Mouse (Mus musculus) testis, adult 2 months (tissue): ENCODE measurements at regions not wholly inside any gene's neighbourhood (a gene's known extent, or its start where the extent isn't known, plus 50 kb on each side); places are given as distances from the start of the nearest gene placed in this dataset.

ENCODE experiments used
- H3K27ac ChIP-seq: fragments of 200-500 bp; 2 replicates; pipeline ENCODE4 v1.5.1; 2012; ENCODE audit warnings: low read depth, low read length; ENCODE audit not compliant: control insufficient read depth, insufficient read depth
- H3K27me3 ChIP-seq: fragments of 200-500 bp; 2 replicates; pipeline ENCODE4 v1.6.1; 2012; ENCODE audit warnings: mild to moderate bottlenecking, low read length, moderate library complexity; ENCODE audit not compliant: control insufficient read depth, insufficient read depth
- H3K36me3 ChIP-seq: fragments of 200-500 bp; 2 replicates; pipeline ENCODE4 v1.6.1; 2012; ENCODE audit warnings: mild to moderate bottlenecking, low read length; ENCODE audit not compliant: control insufficient read depth, insufficient read depth
- H3K4me1 ChIP-seq: fragments of 200-500 bp; 2 replicates; pipeline ENCODE4 v1.6.1; 2012; ENCODE audit warnings: low read length; ENCODE audit not compliant: control insufficient read depth, insufficient read depth
- H3K4me3 ChIP-seq: fragments of 200-500 bp; 2 replicates; pipeline ENCODE4 v1.5.1; 2012; ENCODE audit warnings: low read depth, mild to moderate bottlenecking, low read length, moderate library complexity, mixed read lengths; ENCODE audit not compliant: control insufficient read depth
- CTCF ChIP-seq: fragments of 200-500 bp; IDR thresholded peaks from 2 replicates; pipeline ENCODE4 v1.5.1; 2012; ENCODE audit warnings: low read depth, mild to moderate bottlenecking, inconsistent platforms, low read length, moderate library complexity; ENCODE audit not compliant: control insufficient read depth, insufficient read depth, insufficient replicate concordance
- POLR2A ChIP-seq: fragments of 200-500 bp; IDR thresholded peaks from 2 replicates; pipeline ENCODE4 v1.6.1; 2012; ENCODE audit warnings: low read depth, mild to moderate bottlenecking, inconsistent platforms, low read length, moderate library complexity; ENCODE audit not compliant: control insufficient read depth

DNA sequence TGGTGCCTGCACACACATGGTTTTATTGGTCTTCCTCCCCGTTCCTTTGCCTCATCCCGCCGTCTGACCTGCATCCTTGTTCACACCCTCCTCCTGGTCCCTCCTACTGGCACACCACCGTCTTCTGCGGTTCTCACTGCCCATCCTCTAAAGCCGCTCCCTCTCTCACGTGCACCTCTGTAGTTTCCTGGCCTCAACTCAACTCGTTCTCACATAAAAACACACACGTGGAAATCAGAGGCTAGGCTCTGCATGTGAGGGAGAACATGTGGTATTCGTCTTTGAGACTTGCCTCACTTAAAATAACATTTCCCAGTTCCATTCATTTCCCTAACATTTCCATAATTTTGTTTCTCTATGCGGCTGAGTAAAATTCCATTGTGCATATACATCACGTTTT is 69.5 kb downstream of the Aldh8a1 start:
- Histone ChIP-seq H3K27ac (no peak overlapping the region), H3K27me3 (no peaks in the 10 kb centered on the region), H3K4me3 (no peak overlapping the region), H3K4me1 (no peaks in the 10 kb centered on the region), H3K36me3 (no peaks in the 10 kb centered on the region)
- no peak for TF ChIP-seq POLR2A
- TF ChIP-seq CTCF = no peak

- no peaks in the 10 kb centered on the region for H3K4me1 ChIP-seq
- H3K27ac ChIP-seq = no peak overlapping the region
- H3K36me3 ChIP-seq = no peaks in the 10 kb centered on the region
- no peak for TF ChIP-seq POLR2A
- TF ChIP-seq CTCF = no peak
- H3K4me3 ChIP-seq = no peak overlapping the region
- H3K27me3 ChIP-seq = no peaks in the 10 kb centered on the region
These were observed 71.0 kb downstream of the Aldh8a1 start for GRCm38 (mm10) chr10:21448132-21448531.

DNA sequence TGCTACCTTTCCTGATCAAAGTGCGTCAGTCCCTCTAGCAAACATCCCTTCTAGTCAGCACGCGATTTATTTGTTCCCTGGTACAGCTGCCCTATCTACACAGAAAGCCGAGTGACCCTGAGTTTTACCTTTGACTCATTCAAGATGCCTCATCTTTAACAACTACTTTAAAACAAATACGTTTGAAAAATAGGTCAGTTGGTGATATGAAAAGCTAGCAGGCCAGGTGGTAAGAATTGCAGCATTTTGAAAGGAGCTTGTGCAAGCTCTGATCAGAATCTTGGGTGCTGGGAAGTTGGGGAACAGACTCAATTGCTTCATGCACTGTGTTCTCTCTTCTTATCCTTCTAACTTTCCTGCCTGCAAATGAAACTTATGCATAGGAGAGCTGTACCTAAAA is 71.9 kb downstream of the Aldh8a1 start:
- H3K36me3 ChIP-seq = no peaks in the 10 kb centered on the region
- no peak overlapping the region for H3K4me3 ChIP-seq
- H3K27me3 ChIP-seq = no peaks in the 10 kb centered on the region
- no peaks in the 10 kb centered on the region for H3K4me1 ChIP-seq
- H3K27ac ChIP-seq = no peak overlapping the region
- no peak for TF ChIP-seq POLR2A
- TF ChIP-seq CTCF = no peak

- TF ChIP-seq CTCF = no peak
- no peak for TF ChIP-seq POLR2A
These were observed 75.5 kb downstream of the Aldh8a1 start for GRCm38 (mm10) chr10:21452611-21453010.

DNA sequence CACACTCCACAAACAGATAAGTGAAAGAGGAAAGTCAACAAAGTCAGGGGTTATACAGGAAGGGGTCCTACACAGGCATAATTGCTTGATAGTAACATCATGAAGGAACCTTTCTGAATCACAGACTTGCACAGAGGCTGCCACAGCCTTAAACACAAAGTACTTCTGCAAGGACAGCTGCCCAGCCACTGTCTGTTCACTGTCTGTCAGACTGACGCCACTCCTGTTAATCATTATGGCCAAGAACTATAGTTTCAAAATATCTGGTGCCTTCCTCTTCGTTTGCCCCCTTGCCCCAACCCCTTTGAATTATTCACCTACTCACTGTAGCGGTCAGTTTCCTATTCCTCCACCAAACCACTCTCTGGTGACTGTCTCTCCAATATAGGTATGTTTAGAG is 76.4 kb downstream of the Aldh8a1 start:
- Histone ChIP-seq H3K27me3 (no peaks in the 10 kb centered on the region), H3K4me1 (peaks cover 2% of the 10 kb centered on the region; the same call in 1 of the 2 replicates), H3K36me3 (no peaks in the 10 kb centered on the region), H3K27ac (no peak overlapping the region), H3K4me3 (no peak overlapping the region)
- no peak for TF ChIP-seq CTCF

More at GRCm38 (mm10) chr10:21452611-21453010, 75.5 kb downstream of the Aldh8a1 start:
- Histone ChIP-seq H3K4me1 (peaks cover 2% of the 10 kb centered on the region; the same call in 1 of the 2 replicates), H3K27ac (no peak overlapping the region), H3K36me3 (no peaks in the 10 kb centered on the region), H3K4me3 (no peak overlapping the region), H3K27me3 (no peaks in the 10 kb centered on the region)

DNA sequence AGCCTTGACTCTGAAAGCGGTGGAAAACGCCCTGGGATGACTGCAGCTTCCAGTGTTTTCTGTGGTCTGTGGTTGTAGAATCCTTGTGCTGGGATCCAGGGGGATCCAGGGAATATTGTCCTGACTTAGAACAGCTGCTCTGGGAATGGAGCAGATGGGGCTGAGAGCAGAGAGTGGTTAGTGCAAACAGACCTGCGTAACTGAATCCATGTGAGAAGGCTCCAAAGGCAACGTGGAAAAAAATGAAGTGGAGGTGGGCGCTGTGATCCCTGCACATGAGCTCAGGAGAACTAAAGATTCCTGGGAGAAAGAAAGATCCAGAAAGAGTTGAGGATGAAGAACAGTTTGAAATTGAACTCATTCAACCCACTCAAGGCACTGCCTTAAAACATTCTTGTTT is 77.1 kb downstream of the Aldh8a1 start:
- Histone ChIP-seq H3K27ac (no peak overlapping the region), H3K4me3 (no peak overlapping the region), H3K36me3 (no peaks in the 10 kb centered on the region), H3K4me1 (peaks cover 2% of the 10 kb centered on the region; the same call in 1 of the 2 replicates), H3K27me3 (no peaks in the 10 kb centered on the region)
- TF ChIP-seq CTCF = no peak
- TF ChIP-seq POLR2A = no peak

GRCm38 (mm10) chr10:21454757-21455156 is 77.7 kb downstream of the Aldh8a1 start:
- TF ChIP-seq CTCF (no peak), POLR2A (no peak)
- H3K27ac ChIP-seq = no peak overlapping the region

DNA sequence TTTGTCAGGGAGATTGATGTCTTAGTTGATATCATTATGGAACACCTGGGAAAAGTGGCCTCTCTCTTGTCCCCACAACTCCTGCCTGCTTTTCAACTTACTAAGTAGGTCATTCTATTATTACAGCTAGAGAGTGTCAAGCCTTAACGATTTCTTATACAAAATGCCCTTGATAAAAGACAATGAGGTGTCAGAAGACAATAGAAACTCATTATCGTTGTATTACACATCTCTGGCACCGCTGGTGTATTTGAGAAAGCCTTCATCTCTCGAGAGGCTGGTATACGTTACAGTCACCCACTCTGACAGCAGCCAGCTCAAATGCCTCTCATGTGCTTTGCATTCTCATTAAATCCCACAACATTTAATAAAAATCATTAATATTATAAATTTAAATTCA is 78.8 kb downstream of the Aldh8a1 start:
- no peak overlapping the region for H3K27ac ChIP-seq
- H3K27me3 ChIP-seq = no peaks in the 10 kb centered on the region
- no peaks in the 10 kb centered on the region for H3K36me3 ChIP-seq
- H3K4me3 ChIP-seq = no peak overlapping the region
- H3K4me1 ChIP-seq = peaks cover 2% of the 10 kb centered on the region; the same call in 1 of the 2 replicates
- TF ChIP-seq CTCF (no peak), POLR2A (no peak)

More at GRCm38 (mm10) chr10:21454757-21455156, 77.7 kb downstream of the Aldh8a1 start:
- H3K27me3 ChIP-seq = no peaks in the 10 kb centered on the region
- no peak overlapping the region for H3K4me3 ChIP-seq
- peaks cover 2% of the 10 kb centered on the region; the same call in 1 of the 2 replicates for H3K4me1 ChIP-seq
- no peaks in the 10 kb centered on the region for H3K36me3 ChIP-seq
